Mouse (Mus musculus) G1E (cell line): ENCODE measurements around the gene Themis2. TPM values are rescaled to one million over a fixed set of nuclear protein-coding genes. Genes with fewer than 3 reads are reported as not detected.
A peak's percentile ranks its signal among the peaks of the same experiment; 100 is the strongest.

Experiments
- ATAC-seq: 2 replicates; pipeline ENCODE4 v1.8.0; 2016; ENCODE audit warnings: mild to moderate bottlenecking; ENCODE audit not compliant: insufficient number of reproducible peaks, poor library complexity, low FRiP score, severe bottlenecking; ENCODE audit errors: extremely low read depth
- DNase-seq: peaks from one replicate; pipeline ENCODE4 v3.0.0; 2012; ENCODE audit warnings: low spot score
- H3K27me3 ChIP-seq: 2 replicates; pipeline ENCODE4 v1.6.1; 2012; ENCODE audit warnings: mild to moderate bottlenecking, low read length, inconsistent platforms; ENCODE audit not compliant: insufficient read depth
- H3K36me3 ChIP-seq: replicated peaks from 2 replicates; pipeline ENCODE3; 2012; ENCODE audit warnings: mild to moderate bottlenecking, inconsistent platforms
- H3K4me1 ChIP-seq: 2 replicates; pipeline ENCODE4 v1.6.1; 2012; ENCODE audit warnings: low read depth, low read length, inconsistent platforms, mixed read lengths; ENCODE audit not compliant: insufficient read depth
- H3K4me3 ChIP-seq: 2 replicates; pipeline ENCODE4 v1.5.1; 2012; ENCODE audit warnings: low read depth, mild to moderate bottlenecking, inconsistent platforms, low read length, moderate library complexity, mixed read lengths
- H3K9me3 ChIP-seq: replicated peaks from 2 replicates; pipeline ENCODE4 v1.6.1; 2012; ENCODE audit warnings: inconsistent platforms
- CTCF ChIP-seq: IDR thresholded peaks from 2 replicates; pipeline ENCODE4 v1.5.1; 2012; ENCODE audit warnings: low read depth, low read length, inconsistent platforms, mixed read lengths
- GATA1 ChIP-seq: IDR thresholded peaks from 2 replicates; pipeline ENCODE4 v1.6.1; 2012; ENCODE audit warnings: borderline replicate concordance, low read length, inconsistent platforms, mixed read lengths
- GATA2 ChIP-seq: IDR thresholded peaks from 2 replicates; pipeline ENCODE4 v1.6.1; 2012; ENCODE audit warnings: low read depth, low read length, inconsistent platforms, borderline replicate concordance
- POLR2AphosphoS5 ChIP-seq: IDR thresholded peaks from 2 replicates; pipeline ENCODE4 v1.6.1; 2012; ENCODE audit warnings: low read depth, low read length, inconsistent platforms; ENCODE audit not compliant: insufficient replicate concordance
- TAL1 ChIP-seq: conservative IDR thresholded peaks from 2 replicates; pipeline ENCODE4 v1.6.1; 2012; ENCODE audit warnings: low read depth, low read length, inconsistent platforms, mixed read lengths
- polyA plus RNA-seq: library from polyadenylated mRNA; stranded (reverse); fragments of >175 nt; gene quantifications from 2 replicates; pipeline ENCODE4 v1.2.3, GENCODE M21; 2012
- total RNA-seq, 2 experiments: library from RNA; stranded (forward) in 1 of 2; stranded (reverse) in 1 of 2; fragments of 200-1000 nt in 1 of 2; fragments of >200 nt in 1 of 2; fragmentation: Nextera tagmentation in 1 of 2; gene quantifications; 2 replicates each; pipeline ENCODE4 v1.2.3; 2014 to 2017

Themis2 gene
- total and polyA plus RNA-seq, 3 experiments, result 0.16 to 0.55 (median 0.38) TPM

- DNase-seq (no peak), ATAC-seq (no peak)
- TF ChIP-seq TAL1, result no peak
- no peak for TF ChIP-seq GATA2
- no peak for TF ChIP-seq GATA1
- no peak for TF ChIP-seq CTCF
- no peak for TF ChIP-seq POLR2AphosphoS5
Measured at GRCm38 (mm10) chr4:132760296-132760695, 35.9 kb downstream of the Themis2 start.

DNA sequence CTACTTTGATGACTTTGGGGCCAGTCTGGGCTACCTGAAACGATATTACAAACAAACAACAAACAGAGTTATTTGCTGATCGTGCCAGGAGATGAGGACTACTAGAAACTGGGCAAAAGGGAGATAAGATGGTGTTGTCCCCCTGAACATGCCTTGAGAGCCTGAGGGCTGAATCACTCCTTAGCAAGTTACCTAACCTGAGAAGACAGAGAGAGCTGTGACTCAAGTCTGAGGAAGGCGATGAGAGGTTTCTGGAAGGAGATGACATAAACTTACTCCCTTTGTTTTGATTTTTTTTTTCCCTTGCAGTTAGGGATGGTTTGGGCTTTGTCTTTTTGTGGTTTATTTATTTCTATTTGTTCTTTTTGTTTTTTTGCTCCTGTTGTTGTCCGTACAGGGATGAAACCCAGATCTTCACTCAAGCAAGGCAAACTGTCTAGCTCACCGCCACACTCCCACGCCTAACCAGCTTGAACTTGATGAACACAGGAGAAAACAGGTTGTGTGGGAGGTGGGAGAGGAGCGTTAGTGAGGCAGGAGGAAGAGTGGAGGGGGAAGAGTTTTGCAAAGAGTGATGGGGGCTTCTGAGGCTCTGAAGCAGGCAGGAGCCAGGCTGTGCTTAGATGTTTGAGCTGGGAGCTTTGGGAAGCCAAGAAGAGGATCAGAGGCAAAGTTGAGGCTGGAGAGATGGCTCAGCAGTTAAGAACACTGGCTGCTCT, 38.4 kb downstream of the Themis2 start:
- Histone ChIP-seq H3K27me3 (peaks cover 57% of the 10 kb centered on the region), H3K36me3 (no peaks in the 10 kb centered on the region), H3K9me3 (no peaks in the 10 kb centered on the region), H3K4me1 (peaks cover 12% of the 10 kb centered on the region), H3K4me3 (no peak overlapping the region)
- DNase-seq (no peak), ATAC-seq (no peak)
- TF ChIP-seq TAL1, result no peak
- no peak for TF ChIP-seq GATA2
- no peak for TF ChIP-seq GATA1
- TF ChIP-seq POLR2AphosphoS5, result no peak
- TF ChIP-seq CTCF, result no peak

More at GRCm38 (mm10) chr4:132760296-132760695, 35.9 kb downstream of the Themis2 start:
- H3K9me3 ChIP-seq, result no peaks in the 10 kb centered on the region
- H3K36me3 ChIP-seq, result no peaks in the 10 kb centered on the region
- H3K27me3 ChIP-seq, result peaks cover 51% of the 10 kb centered on the region
- H3K4me3 ChIP-seq, result no peak overlapping the region
- peaks cover 5% of the 10 kb centered on the region for H3K4me1 ChIP-seq

DNA sequence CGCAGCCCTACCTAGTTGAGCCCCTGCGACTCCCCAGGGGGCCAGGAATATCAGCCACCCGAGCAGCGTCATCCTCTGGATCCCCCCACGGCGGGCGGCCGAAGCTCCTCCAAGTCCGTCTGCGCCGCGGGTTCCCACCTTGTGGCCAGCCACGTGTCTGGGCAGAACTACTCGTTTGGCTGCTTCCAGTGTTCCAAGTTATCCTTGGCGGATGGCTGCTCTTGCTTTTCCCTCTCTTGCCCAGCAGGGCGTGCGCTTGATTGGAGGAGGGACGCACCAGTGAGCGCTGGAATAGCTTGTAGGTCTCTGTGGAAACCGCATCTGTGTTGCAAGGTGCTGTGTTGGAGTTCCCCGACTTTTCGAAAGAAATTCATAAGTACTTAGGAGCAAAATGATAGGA, 39.2 kb downstream of the Themis2 start, which contains the start of gene Smpdl3b:
TSS of gene Smpdl3b (minus strand) at position 279 of the 400 bp plus-strand sequence.
- Histone ChIP-seq H3K36me3 (no peaks in the 10 kb centered on the region), H3K4me1 (peaks cover 12% of the 10 kb centered on the region), H3K4me3 (no peak within 1 kb of the TSS), H3K9me3 (no peaks in the 10 kb centered on the region), H3K27me3 (peaks cover 54% of the 10 kb centered on the region)
- TF ChIP-seq GATA1, result no peak
- TF ChIP-seq TAL1, result no peak
- TF ChIP-seq CTCF, result no peak
- no peak for TF ChIP-seq GATA2
- no peak for TF ChIP-seq POLR2AphosphoS5
- DNase-seq (no peak), ATAC-seq (no peak)

GRCm38 (mm10) chr4:132752992-132753391, 43.2 kb downstream of the Themis2 start:
- DNase-seq (no peak), ATAC-seq (no peak)
- no peaks in the 10 kb centered on the region for H3K9me3 ChIP-seq
- TF ChIP-seq POLR2AphosphoS5 (no peak), GATA2 (no peak)
- H3K4me3 ChIP-seq, result no peak overlapping the region
- H3K36me3 ChIP-seq, result no peaks in the 10 kb centered on the region
- peaks cover 31% of the 10 kb centered on the region for H3K27me3 ChIP-seq
- peaks cover 19% of the 10 kb centered on the region for H3K4me1 ChIP-seq

GRCm38 (mm10) chr4:132749258-132749982, 46.8 kb downstream of the Themis2 start:
- TF ChIP-seq GATA2, result no peak
- no peak for TF ChIP-seq TAL1
- no peak for TF ChIP-seq POLR2AphosphoS5
- TF ChIP-seq GATA1, result no peak
- no peak for TF ChIP-seq CTCF
- Histone ChIP-seq H3K36me3 (no peaks in the 10 kb centered on the region), H3K9me3 (no peaks in the 10 kb centered on the region), H3K27me3 (peaks cover 7% of the 10 kb centered on the region), H3K4me3 (no peak overlapping the region; the same call in 1 of the 2 replicates), H3K4me1 (peaks cover 31% of the 10 kb centered on the region)
- ATAC-seq (no peak), DNase-seq (no peak)

GRCm38 (mm10) chr4:132748778-132749177, 47.4 kb downstream of the Themis2 start:
- no peak for ATAC-seq
- H3K4me1 ChIP-seq, result peaks cover 36% of the 10 kb centered on the region
- H3K4me3 ChIP-seq, result peak overlapping the region; percentile 66
- H3K27me3 ChIP-seq, result peaks cover 5% of the 10 kb centered on the region
- DNase-seq, result no peak
- H3K36me3 ChIP-seq, result no peaks in the 10 kb centered on the region
- no peaks in the 10 kb centered on the region for H3K9me3 ChIP-seq
- TF ChIP-seq GATA2 (no peak), GATA1 (no peak), CTCF (no peak)
